Mouse (Mus musculus) C2C12 (cell line): Measurements from ENCODE around the gene Irf1.

Experiments
- CTCF ChIP-seq: IDR thresholded peaks from one replicate; pipeline ENCODE4 v1.5.1; 2011; ENCODE audit not compliant: control insufficient read depth, insufficient read depth, insufficient read length
- FOSL1 ChIP-seq: IDR thresholded peaks from one replicate; pipeline ENCODE4 v1.8.0; 2011; ENCODE audit warnings: mild to moderate bottlenecking, low read length; ENCODE audit not compliant: poor library complexity, insufficient read depth, severe bottlenecking
- MYOD1 ChIP-seq: IDR thresholded peaks from one replicate; pipeline ENCODE4 v1.6.1; 2011; ENCODE audit warnings: low read depth; ENCODE audit not compliant: control insufficient read depth, insufficient read length
- MYOG ChIP-seq: IDR thresholded peaks from one replicate; pipeline ENCODE4 v1.6.1; 2011; ENCODE audit not compliant: control insufficient read depth, insufficient read length; ENCODE audit errors: extremely low read depth

- TF ChIP-seq MYOD1 (no peak), MYOG (no peak), CTCF (no peak), FOSL1 (no peak)
Observed at GRCm38 (mm10) chr11:53781201-53781775, 11.5 kb downstream of the Irf1 start.
